In the genomic region with DNA sequence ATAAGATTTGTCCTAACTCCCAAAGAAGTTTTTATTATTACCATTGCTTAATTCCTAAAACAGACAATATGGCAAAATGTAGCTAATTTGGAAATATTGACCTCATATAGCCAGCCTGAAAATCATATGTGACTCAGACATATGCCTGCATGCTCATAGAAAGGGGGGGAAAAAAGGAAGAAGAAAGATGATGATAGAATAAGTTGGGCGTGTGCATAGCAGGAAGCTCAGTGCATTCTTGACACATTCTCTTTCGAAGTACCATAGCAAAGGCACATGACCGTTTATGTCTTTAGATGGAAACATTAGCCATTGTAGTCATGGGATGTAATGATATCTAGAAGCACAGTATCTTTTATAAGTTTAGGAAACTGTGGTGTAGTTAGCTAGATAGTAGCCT, we compare ENCODE assay signal across 14 mouse cellular contexts. TPM values are rescaled to one million over a fixed set of nuclear protein-coding genes. Genes with fewer than 3 reads are reported as not detected.
DNase-seq lines count a peak whose midpoint lies in the region; ATAC-seq lines count a peak whose summit lies in the region.
"Had no signal": no experiment of that assay in that cellular context is flagged by ENCODE, and none has a peak within 500 bp of the region (broad histone marks: within the 10 kb centered on the region; RNA-seq: fewer than 3 reads in every experiment).

A gene (plus strand): TSS at position 247 of the 400 bp plus-strand sequence.

- peak within 1 kb of the TSS; percentile 33; the same call in 1 of the 2 replicates for H3K4me2 ChIP-seq in heart, embryonic 15.5 days
- peak within 1 kb of the TSS; percentile 14; the same call in 1 of the 2 replicates for H3K4me2 ChIP-seq in embryonic facial prominence, embryonic 13.5 days
- H3K4me2 ChIP-seq: hindbrain, embryonic 13.5 days had no signal

- no peak within 1 kb of the TSS for H3K9ac ChIP-seq in heart, embryonic 15.5 days
- no peak within 1 kb of the TSS for H3K9ac ChIP-seq in embryonic facial prominence, embryonic 13.5 days
- H3K9ac ChIP-seq: hindbrain, embryonic 13.5 days had no signal

- H3K79me2 ChIP-seq in macrophage (ENCODE audit: inconsistent target): peaks cover 18% of the 10 kb centered on the region

- H3K4me1 ChIP-seq in heart, embryonic 15.5 days (replicated peaks): no peaks in the 10 kb centered on the region
- no peaks in the 10 kb centered on the region for H3K4me1 ChIP-seq in embryonic facial prominence, embryonic 13.5 days
- H3K4me1 ChIP-seq: hindbrain, embryonic 13.5 days had no signal

- H3K27ac ChIP-seq in heart, embryonic 15.5 days: peak within 1 kb of the TSS; percentile 61
- peak within 1 kb of the TSS; percentile 55 for H3K27ac ChIP-seq in embryonic facial prominence, embryonic 13.5 days
- H3K27ac ChIP-seq in macrophage: peak within 1 kb of the TSS; percentile 80
- H3K27ac ChIP-seq: hindbrain, embryonic 13.5 days had no signal

- H3K4me3 ChIP-seq in heart, embryonic 15.5 days: no peak within 1 kb of the TSS
- no peak within 1 kb of the TSS for H3K4me3 ChIP-seq in embryonic facial prominence, embryonic 13.5 days
- peak within 1 kb of the TSS; percentile 34 for H3K4me3 ChIP-seq in macrophage (ENCODE audit: inconsistent target)
- H3K4me3 ChIP-seq: erythroblast, embryonic 14.5 days; hindbrain, embryonic 13.5 days had no signal

- no peaks in the 10 kb centered on the region for H3K9me3 ChIP-seq in heart, embryonic 15.5 days (replicated peaks)
- H3K9me3 ChIP-seq in embryonic facial prominence, embryonic 13.5 days: no peaks in the 10 kb centered on the region
- H3K9me3 ChIP-seq: hindbrain, embryonic 13.5 days had no signal

- WGBS in heart, embryonic 15.5 days: 68% methylated on average over 3 of the region's 3 CpGs
- WGBS in embryonic facial prominence, embryonic 13.5 days: 80% methylated on average over 3 of the region's 3 CpGs
- WGBS in macrophage (ENCODE audit: missing documents): 36% methylated on average over 3 of the region's 3 CpGs

- no peak for ATAC-seq in heart, embryonic 15.5 days (replicated peaks; ENCODE audit: insufficient number of reproducible peaks, insufficient read depth, low FRiP score, low read depth)
- ATAC-seq in embryonic facial prominence, embryonic 13.5 days (ENCODE audit: insufficient number of reproducible peaks, insufficient read depth, low FRiP score, low TSS enrichment, low read depth): no peak
- no peak for ATAC-seq in frontal cortex, adult (ENCODE audit: low TSS enrichment)

- DNase-seq in heart, postnatal 14 days: no peak
- DNase-seq in 416B (ENCODE audit: low read depth): peak; percentile 6
- DNase-seq in Muller cell, postnatal 12 days (ENCODE audit: inconsistent ontology term): no peak
- DNase-seq in layer of hippocampus, adult 9-10 months (ENCODE audit: low spot score): no peak
- DNase-seq: cerebellum, adult 9-11 months; kidney, postnatal 10 days; lung, postnatal 14 days; thymus, postnatal 36 days had no signal

- intact Hi-C loops in heart, postnatal 14 days (cut with DNase I): no loop called here

- H3K27me3 ChIP-seq in heart, embryonic 15.5 days: no peaks in the 10 kb centered on the region
- 0 out of 2 replicates have a peak, but pooled peaks cover 2% of the 10 kb centered on the region for H3K27me3 ChIP-seq in embryonic facial prominence, embryonic 13.5 days
- H3K27me3 ChIP-seq: hindbrain, embryonic 13.5 days had no signal

- no peaks in the 10 kb centered on the region for H3K36me3 ChIP-seq in heart, embryonic 15.5 days
- no peaks in the 10 kb centered on the region for H3K36me3 ChIP-seq in embryonic facial prominence, embryonic 13.5 days
- H3K36me3 ChIP-seq in macrophage (ENCODE audit: inconsistent target): no peaks in the 10 kb centered on the region
- H3K36me3 ChIP-seq: hindbrain, embryonic 13.5 days had no signal

RNA-seq across cellular contexts. Expression of the gene that starts here (rescaled TPM):
- polyA plus RNA-seq in heart, embryonic 15.5 days (2015; fragmentation: Nextera tagmentation; extraction: Ambion mirVana): 0.83 and 1.1 TPM in 2 replicates
- 1 to 10 TPM; 2.9 to 4.1 TPM for total RNA-seq in heart, postnatal 14 days (2021)
- polyA plus RNA-seq in embryonic facial prominence, embryonic 13.5 days (2015; fragmentation: Nextera tagmentation; extraction: Ambion mirVana): 1.6 and 2.7 TPM in 2 replicates
- total RNA-seq in macrophage (2018; cell fraction: chromatin; rRNA removed): 10 to 100 TPM in 1 of 26 experiments, 1 to 10 TPM in 25; 1.7 to 14.4 (median 5.4) TPM
- total RNA-seq in macrophage (2018; cell fraction: cytosol; rRNA removed): 10 to 100 TPM in 17 of 26 experiments, 1 to 10 TPM in 9; 8.1 to 15.3 (median 10.6) TPM
- total RNA-seq in macrophage (2018; cell fraction: nucleus; rRNA removed): 10 to 100 TPM in 14 of 26 experiments, 1 to 10 TPM in 12; 5.6 to 25.0 (median 10.7) TPM
- 6.6 to 16.1 TPM (median 16.1 TPM) in 3 replicates for polyA plus RNA-seq in macrophage (2018)
